Mouse (Mus musculus) CD4-positive, CD25-positive, alpha-beta regulatory T cell, adult 4 months (primary cell): ENCODE data around the gene Slc18a3. TPM values are rescaled to one million over a fixed set of nuclear protein-coding genes. Genes with fewer than 3 reads are reported as not detected.

Experiments used
- ATAC-seq: one replicate; pipeline ENCODE4 v1.8.0; 2017
- polyA plus RNA-seq, 2 experiments: library from polyadenylated mRNA; unstranded; fragments of 100-300 nt; shearing (Covaris generic); gene quantifications; one replicate each; pipeline ENCODE4 v1.2.1; 2017

The Slc18a3 gene
- polyA plus RNA-seq, 2 experiments from 2014 or later: not detected

GRCm38 (mm10) chr14:32452552-32452951 is 12.1 kb downstream of the Slc18a3 start:
- no peak for ATAC-seq

DNA sequence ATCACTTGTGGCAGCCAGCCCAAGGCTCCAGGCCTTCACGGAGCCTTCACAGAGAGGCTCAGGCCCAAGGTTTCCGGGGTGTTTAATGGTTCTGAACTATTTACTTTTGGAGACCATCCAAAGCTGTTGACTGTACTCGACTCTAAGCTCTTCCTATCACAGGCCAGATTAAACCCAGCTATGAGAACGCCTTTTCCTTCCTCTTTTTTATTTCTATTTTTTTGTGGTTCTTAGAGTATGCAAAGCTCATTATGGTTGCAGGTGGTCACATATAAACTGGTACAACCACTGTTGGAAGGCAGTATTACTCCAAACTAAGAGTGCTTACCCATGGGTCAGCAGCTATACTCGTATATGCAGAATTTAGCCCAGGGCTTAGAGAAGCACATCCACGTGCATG is 17.7 kb downstream of the Slc18a3 start:
- ATAC-seq: no peak

DNA sequence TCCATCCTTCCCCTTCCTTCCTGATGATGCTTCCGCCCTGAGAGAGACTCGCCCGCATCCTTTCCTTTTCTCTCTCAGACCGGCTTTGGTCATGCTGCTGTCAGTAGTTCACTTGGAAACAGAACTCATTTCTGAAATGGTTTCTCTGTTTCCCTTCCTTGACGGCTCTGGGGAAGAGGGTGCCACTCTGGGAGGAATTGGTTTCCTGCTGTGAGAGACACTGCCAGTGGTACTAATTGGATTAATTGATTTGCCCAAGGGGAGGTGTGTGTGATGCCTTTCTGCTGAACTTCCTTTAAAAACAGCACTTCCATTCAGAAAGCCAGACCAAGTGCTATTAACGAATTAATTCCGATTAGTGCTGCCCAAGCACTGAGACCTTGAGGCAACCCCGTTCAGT is 21.2 kb downstream of the Slc18a3 start:
- ATAC-seq: no peak

DNA sequence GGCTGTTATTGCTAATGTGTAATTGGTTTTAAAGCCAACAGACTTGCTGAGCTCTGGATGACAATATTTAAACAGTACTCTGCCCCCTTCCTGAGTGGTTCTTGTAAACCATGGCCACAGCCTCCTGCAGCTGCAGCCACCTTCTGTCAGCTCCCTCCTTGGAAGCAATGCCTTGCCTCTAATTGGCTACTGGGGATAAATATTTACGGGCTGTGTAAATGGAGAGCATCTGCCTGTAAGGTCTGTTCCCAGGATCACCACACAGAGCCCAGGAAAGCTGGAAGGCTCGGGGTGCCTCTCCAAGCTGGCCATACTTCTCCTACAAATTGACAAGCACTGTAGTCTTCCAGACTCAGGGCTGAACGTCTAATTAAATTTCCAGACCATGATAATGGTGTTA is 24.9 kb downstream of the Slc18a3 start:
- ATAC-seq: no peak

- no peak for ATAC-seq
Observed at GRCm38 (mm10) chr14:32439316-32439715, 25.3 kb downstream of the Slc18a3 start.

- no peak for ATAC-seq
Observed at GRCm38 (mm10) chr14:32437352-32437793, 27.3 kb downstream of the Slc18a3 start.

DNA sequence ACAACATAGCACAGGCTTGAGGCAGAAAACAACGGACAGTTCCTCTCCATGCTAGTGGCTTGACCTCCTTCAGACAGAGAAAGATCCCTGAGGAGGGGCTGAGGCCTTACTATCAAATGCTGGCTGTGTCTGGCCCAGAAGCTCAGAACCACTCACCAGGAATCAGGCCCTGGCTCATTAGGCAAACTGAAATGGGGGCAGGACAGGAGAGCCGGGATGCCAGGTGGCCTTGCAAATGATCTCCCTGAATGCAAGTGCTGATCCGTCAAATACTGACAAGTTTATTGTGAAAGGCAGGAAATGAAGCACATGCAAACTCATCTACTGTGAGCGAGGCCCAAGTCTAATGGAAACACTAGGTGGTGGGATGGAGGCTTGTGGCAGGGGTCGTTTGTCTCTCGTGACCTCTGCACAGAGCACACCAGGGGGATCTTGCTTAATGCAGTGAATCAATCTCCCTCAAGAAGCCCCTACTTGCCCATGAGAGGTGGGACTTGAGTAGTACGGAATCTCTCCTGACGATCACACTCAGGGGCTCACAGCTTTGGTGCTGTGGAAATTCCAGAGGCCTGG is 35.5 kb downstream of the Slc18a3 start:
- ATAC-seq: no peak

DNA sequence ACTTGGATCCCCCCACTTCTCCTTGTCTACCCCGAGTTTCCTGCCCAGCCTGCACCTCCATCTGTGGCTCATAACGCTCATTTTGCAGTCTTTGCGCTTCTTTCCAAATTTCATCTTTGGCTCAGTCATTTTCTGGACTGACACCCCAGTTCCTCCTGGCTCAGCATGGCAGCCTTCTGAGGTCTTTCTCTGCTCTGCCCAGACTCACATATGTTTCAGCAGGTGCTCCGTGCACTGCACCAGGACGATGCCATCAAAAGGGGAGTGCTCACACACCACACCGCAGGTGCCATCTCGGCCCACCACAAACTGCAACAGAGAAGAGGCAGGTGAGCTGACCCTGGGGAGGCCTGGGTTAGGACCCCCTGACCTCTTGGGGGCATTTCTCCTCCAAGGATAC is 40.7 kb downstream of the Slc18a3 start:
- ATAC-seq: no peak

DNA sequence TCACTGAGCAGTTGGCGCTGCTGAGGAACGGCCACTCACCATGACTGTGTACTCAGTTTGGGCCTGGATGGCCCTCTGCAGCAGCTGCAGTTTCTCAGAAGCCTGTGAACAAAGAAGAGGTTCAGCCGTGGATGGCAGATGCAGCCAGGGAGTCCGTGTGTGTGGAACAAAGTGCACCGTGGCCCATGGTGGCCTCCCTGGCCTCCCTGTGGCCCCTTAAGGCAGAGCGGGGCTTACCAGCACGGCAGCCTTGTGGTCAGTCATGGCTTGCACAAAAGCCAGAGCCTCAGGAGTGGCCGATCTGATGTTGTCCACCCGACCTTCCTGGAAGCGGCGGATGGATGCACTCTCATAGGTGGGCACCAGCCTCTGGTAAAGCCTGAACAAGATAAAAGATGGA is 45.9 kb downstream of the Slc18a3 start:
- ATAC-seq: no peak

Other genes with a start within 250 kb of the Slc18a3 start
- gene Ogdhl, start 142.8 kb downstream of the Slc18a3 start, polyA plus RNA-seq: not detected
- not detected for gene 1700024G13Rik, start 76.5 kb downstream of the Slc18a3 start, polyA plus RNA-seq
- gene Chat, start 1.1 kb upstream of the Slc18a3 start, polyA plus RNA-seq: not detected
- 1 to 10 TPM; 6.3 to 9.7 TPM for gene Ercc6, start 48.7 kb upstream of the Slc18a3 start, polyA plus RNA-seq
- not detected for gene Prrxl1, start 134.6 kb upstream of the Slc18a3 start, polyA plus RNA-seq
- not detected for gene 3425401B19Rik, start 220.4 kb upstream of the Slc18a3 start, polyA plus RNA-seq